In genomic region chr17:29199151-29199800, GRCm38 (mm10) we compare ENCODE assay signal across 8 mouse cellular contexts. TPM values are rescaled to one million over a fixed set of nuclear protein-coding genes. Genes with fewer than 3 reads are reported as not detected.
DNase-seq lines count a peak whose midpoint lies in the region; ATAC-seq and TF ChIP-seq lines count a peak whose summit lies in the region.

No protein-coding gene starts in this region.

- 18% methylated on average over 9 of the region's 9 CpGs for WGBS in lung, embryonic 16.5 days
- WGBS in embryonic facial prominence, embryonic 13.5 days = 11% methylated on average over 9 of the region's 9 CpGs
- WGBS in stomach, embryonic 16.5 days = 17% methylated on average over 9 of the region's 9 CpGs
- WGBS in intestine, embryonic 16.5 days = 20% methylated on average over 9 of the region's 9 CpGs
- 42% methylated on average over 9 of the region's 9 CpGs for WGBS in liver, postnatal 0 days (ENCODE audit: insufficient replicate concordance)

- H3K4me3 ChIP-seq in lung, embryonic 16.5 days (ENCODE audit: low read length) = no peak overlapping the region
- no peak overlapping the region for H3K4me3 ChIP-seq in embryonic facial prominence, embryonic 13.5 days
- H3K4me3 ChIP-seq in stomach, embryonic 16.5 days (replicated peaks; ENCODE audit: low read length) = no peak overlapping the region
- no peak overlapping the region for H3K4me3 ChIP-seq in intestine, embryonic 16.5 days (ENCODE audit: low read length)
- no peak overlapping the region for H3K4me3 ChIP-seq in liver, postnatal 0 days (ENCODE audit: low read depth, low read length)

- H3K9ac ChIP-seq in lung, embryonic 16.5 days (ENCODE audit: low read length) = no peak overlapping the region
- no peak overlapping the region for H3K9ac ChIP-seq in embryonic facial prominence, embryonic 13.5 days
- no peak overlapping the region for H3K9ac ChIP-seq in stomach, embryonic 16.5 days (ENCODE audit: low read length)
- no peak overlapping the region for H3K9ac ChIP-seq in intestine, embryonic 16.5 days (ENCODE audit: low read depth, low read length)
- no peak overlapping the region for H3K9ac ChIP-seq in liver, postnatal 0 days (replicated peaks)

- H3K36me3 ChIP-seq in lung, embryonic 16.5 days (ENCODE audit: control insufficient read depth, insufficient read depth, low read length) = no peaks in the 10 kb centered on the region
- no peaks in the 10 kb centered on the region for H3K36me3 ChIP-seq in embryonic facial prominence, embryonic 13.5 days
- H3K36me3 ChIP-seq in stomach, embryonic 16.5 days (ENCODE audit: control insufficient read depth, insufficient read depth, low read length) = no peaks in the 10 kb centered on the region
- no peaks in the 10 kb centered on the region for H3K36me3 ChIP-seq in intestine, embryonic 16.5 days (ENCODE audit: control insufficient read depth, insufficient read depth, low read length)
- H3K36me3 ChIP-seq in liver, postnatal 0 days (replicated peaks; ENCODE audit: insufficient read depth, low read length) = no peaks in the 10 kb centered on the region

- peak; percentile 69; the same call in 1 of the 2 replicates for ATAC-seq in lung, embryonic 16.5 days (ENCODE audit: low read depth)
- peak; percentile 74; the same call in 1 of the 2 replicates for ATAC-seq in embryonic facial prominence, embryonic 13.5 days (ENCODE audit: insufficient number of reproducible peaks, insufficient read depth, low FRiP score, low TSS enrichment, low read depth)
- peak; percentile 44; the same call in 1 of the 2 replicates for ATAC-seq in stomach, embryonic 16.5 days (ENCODE audit: insufficient read depth, low FRiP score)
- ATAC-seq in intestine, embryonic 16.5 days = no peak
- ATAC-seq in liver, postnatal 0 days = no peak

- H3K4me1 ChIP-seq in lung, embryonic 16.5 days (replicated peaks; ENCODE audit: control insufficient read depth, insufficient read depth, low read length) = no peaks in the 10 kb centered on the region
- peaks cover 21% of the 10 kb centered on the region for H3K4me1 ChIP-seq in embryonic facial prominence, embryonic 13.5 days
- peaks cover 9% of the 10 kb centered on the region for H3K4me1 ChIP-seq in stomach, embryonic 16.5 days (ENCODE audit: control insufficient read depth, insufficient read depth, low read length)
- H3K4me1 ChIP-seq in intestine, embryonic 16.5 days (ENCODE audit: control insufficient read depth, insufficient read depth, low read length) = peaks cover 4% of the 10 kb centered on the region; the same call in 1 of the 2 replicates
- no peaks in the 10 kb centered on the region for H3K4me1 ChIP-seq in liver, postnatal 0 days (ENCODE audit: insufficient read depth)

- DNase-seq in lung, adult 18-20 months = no peak
- DNase-seq in left cerebral cortex, adult 9 months (ENCODE audit: low spot score in 2 of 2) = peak; percentile 58 to 69
- no peak for DNase-seq in heart, adult 9 months (ENCODE audit: low spot score in 2 of 2)
- no peak for DNase-seq in liver, postnatal 0 days

- no peak for TF ChIP-seq CTCF in liver, postnatal 0 days (IDR thresholded peaks at IDR 0.05; ENCODE audit: low read depth)

- H3K27me3 ChIP-seq in lung, embryonic 16.5 days (ENCODE audit: control insufficient read depth, insufficient read depth, low read depth, low read length) = no peaks in the 10 kb centered on the region
- H3K27me3 ChIP-seq in embryonic facial prominence, embryonic 13.5 days = no peaks in the 10 kb centered on the region
- H3K27me3 ChIP-seq in stomach, embryonic 16.5 days (ENCODE audit: control insufficient read depth, insufficient read depth, low read length) = no peaks in the 10 kb centered on the region
- H3K27me3 ChIP-seq in intestine, embryonic 16.5 days (replicated peaks; ENCODE audit: control insufficient read depth, insufficient read depth, low read length) = no peaks in the 10 kb centered on the region
- H3K27me3 ChIP-seq in liver, postnatal 0 days (ENCODE audit: insufficient read depth, low read length) = no peaks in the 10 kb centered on the region

- H3K4me2 ChIP-seq in lung, embryonic 16.5 days (ENCODE audit: low read depth, low read length) = no peak overlapping the region
- H3K4me2 ChIP-seq in embryonic facial prominence, embryonic 13.5 days = peak overlapping the region; percentile 26; the same call in 1 of the 2 replicates
- no peak overlapping the region for H3K4me2 ChIP-seq in stomach, embryonic 16.5 days (ENCODE audit: low read depth, low read length)
- no peak overlapping the region for H3K4me2 ChIP-seq in intestine, embryonic 16.5 days (ENCODE audit: low read depth, low read length)
- H3K4me2 ChIP-seq in liver, postnatal 0 days (ENCODE audit: low read depth, low read length) = no peak overlapping the region

- no peaks in the 10 kb centered on the region for H3K9me3 ChIP-seq in lung, embryonic 16.5 days (ENCODE audit: control insufficient read depth, low read length)
- no peaks in the 10 kb centered on the region for H3K9me3 ChIP-seq in embryonic facial prominence, embryonic 13.5 days
- no peaks in the 10 kb centered on the region for H3K9me3 ChIP-seq in stomach, embryonic 16.5 days (replicated peaks; ENCODE audit: control insufficient read depth, low read length)
- no peaks in the 10 kb centered on the region for H3K9me3 ChIP-seq in intestine, embryonic 16.5 days (ENCODE audit: control insufficient read depth, low read length)
- H3K9me3 ChIP-seq in liver, postnatal 0 days (ENCODE audit: low read length) = no peaks in the 10 kb centered on the region

- TF ChIP-seq EP300 in liver, postnatal 0 days (IDR thresholded peaks at IDR 0.05; ENCODE audit: low read depth) = no peak

- no peak overlapping the region for H3K27ac ChIP-seq in lung, embryonic 16.5 days (ENCODE audit: low read length)
- H3K27ac ChIP-seq in embryonic facial prominence, embryonic 13.5 days = peak overlapping the region; percentile 74
- H3K27ac ChIP-seq in stomach, embryonic 16.5 days (ENCODE audit: low read length) = no peak overlapping the region; the same call in 1 of the 2 replicates
- no peak overlapping the region for H3K27ac ChIP-seq in intestine, embryonic 16.5 days (ENCODE audit: low read length)
- no peak overlapping the region for H3K27ac ChIP-seq in liver, postnatal 0 days (ENCODE audit: low read depth)

RNA-seq across cellular contexts. Expression of gene Cpne5, which starts 38.7 kb away (rescaled TPM):
- polyA plus RNA-seq in lung, embryonic 16.5 days (2015; fragmentation: Nextera tagmentation; extraction: Ambion mirVana) = 3.6 and 5.0 TPM in 2 replicates
- 28.1 and 36.0 TPM in 2 replicates for polyA plus RNA-seq in embryonic facial prominence, embryonic 13.5 days (2015; fragmentation: Nextera tagmentation; extraction: Ambion mirVana)
- 6.9 and 7.5 TPM in 2 replicates for polyA plus RNA-seq in stomach, embryonic 16.5 days (2015; fragmentation: Nextera tagmentation; extraction: Ambion mirVana)
- 5.3 and 5.9 TPM in 2 replicates for polyA plus RNA-seq in intestine, embryonic 16.5 days (2015; fragmentation: Nextera tagmentation; extraction: Ambion mirVana)
- polyA plus RNA-seq in liver, postnatal 0 days (2015; fragmentation: Nextera tagmentation; extraction: Ambion mirVana) = 0.33 and 0.46 TPM in 2 replicates

Comparison
In these comparisons a context has a peak if more than half of its experiments do, and no peak if none do; other contexts are left out.
1. ATAC-seq: peak in lung, embryonic 16.5 days (single experiment), embryonic facial prominence, embryonic 13.5 days (single experiment) and stomach, embryonic 16.5 days (single experiment); none in intestine, embryonic 16.5 days (single experiment) and liver, postnatal 0 days (single experiment).
2. DNase-seq: peak in left cerebral cortex, adult 9 months (2 of 2); none in lung, adult 18-20 months (0 of 2), heart, adult 9 months (0 of 2) and liver, postnatal 0 days (single experiment).